Mouse (Mus musculus) lung, embryonic 16.5 days (tissue): ENCODE results near the gene Vmn1r221. TPM values are rescaled to one million over a fixed set of nuclear protein-coding genes. Genes with fewer than 3 reads are reported as not detected.
A peak's percentile ranks its signal among the peaks of the same experiment; 100 is the strongest.
"Not testable (repeated sequence)": the region's sequence is repeated elsewhere in the genome, so short reads cannot be mapped to it uniquely, and the experiment has no call there.

Experiments used
- ATAC-seq: fragments of 200-750 bp; cut with Nextera tagmentation; 2 replicates; pipeline ENCODE4 v1.8.0; 2017; ENCODE audit warnings: low read depth, mild to moderate bottlenecking, moderate library complexity
- H3K27ac ChIP-seq: fragments of 300-500 bp; sonication (generic); 2 replicates; pipeline ENCODE4 v1.5.1; 2014; ENCODE audit warnings: mild to moderate bottlenecking, control low read depth, low read length
- H3K27me3 ChIP-seq: fragments of 300-500 bp; sonication (generic); 2 replicates; pipeline ENCODE4 v1.6.1; 2014; ENCODE audit warnings: low read depth, low read length, mixed read lengths; ENCODE audit not compliant: control insufficient read depth, insufficient read depth
- H3K36me3 ChIP-seq: fragments of 300-500 bp; sonication (generic); 2 replicates; pipeline ENCODE4 v1.6.1; 2014; ENCODE audit warnings: low read length; ENCODE audit not compliant: control insufficient read depth, insufficient read depth
- H3K4me1 ChIP-seq: fragments of 300-500 bp; sonication (generic); replicated peaks from 2 replicates; pipeline ENCODE4 v1.6.1; 2014; ENCODE audit warnings: low read length, mixed read lengths; ENCODE audit not compliant: control insufficient read depth, insufficient read depth
- H3K4me2 ChIP-seq: fragments of 300-500 bp; sonication (generic); 2 replicates; pipeline ENCODE4 v1.6.1; 2014; ENCODE audit warnings: low read depth, low read length, control low read depth
- H3K4me3 ChIP-seq: fragments of 300-500 bp; sonication (generic); 2 replicates; pipeline ENCODE4 v1.5.1; 2014; ENCODE audit warnings: mild to moderate bottlenecking, low read length, control low read depth
- H3K9ac ChIP-seq: fragments of 300-500 bp; sonication (generic); 2 replicates; pipeline ENCODE4 v1.6.1; 2014; ENCODE audit warnings: low read length, control low read depth
- H3K9me3 ChIP-seq: fragments of 300-500 bp; sonication (generic); 2 replicates; pipeline ENCODE4 v1.6.1; 2016; ENCODE audit warnings: low read length; ENCODE audit not compliant: control insufficient read depth
- WGBS: fragments of 180-500 bp; shearing (Covaris S2); extraction: QIAGEN DNeasy Blood & Tissue Kit; methylation state at CpG from one replicate; pipeline ENCODE4 v1.1.7; 2014; 5-methylcytosine and 5-hydroxymethylcytosine counted together
- polyA plus RNA-seq: library from polyadenylated mRNA; unstranded; fragments of >200 nt; fragmentation: Nextera tagmentation; extraction: Ambion mirVana; gene quantifications from 2 replicates; pipeline ENCODE4 v1.2.1, GENCODE M21; 2015

Vmn1r221 gene
- not detected in 2 replicates for polyA plus RNA-seq

- H3K27ac ChIP-seq, ATAC-seq, H3K4me3 ChIP-seq, H3K4me2 ChIP-seq, H3K9ac ChIP-seq, H3K9me3 ChIP-seq, H3K4me1 ChIP-seq, H3K27me3 ChIP-seq, H3K36me3 ChIP-seq: not testable (repeated sequence)
- WGBS: 69% methylated on average over 2 of the region's 2 CpGs
Measured at GRCm38 (mm10) chr13:23213827-23214226, at the start of gene Vmn1r221. Vmn1r221 (plus strand) TSS chr13:23214127.

GRCm38 (mm10) chr13:23166471-23166870 lies 47.5 kb upstream of the Vmn1r221 start:
- WGBS: 65% methylated on average over 4 of the region's 4 CpGs
- not testable (repeated sequence) for H3K9me3 ChIP-seq, H3K9ac ChIP-seq, H3K27me3 ChIP-seq, ATAC-seq, H3K4me3 ChIP-seq, H3K4me1 ChIP-seq, H3K27ac ChIP-seq, H3K4me2 ChIP-seq, H3K36me3 ChIP-seq

GRCm38 (mm10) chr13:23187875-23188274 lies 26.1 kb upstream of the Vmn1r221 start, which contains the start of gene Vmn1r220:
Vmn1r220 (minus strand) TSS chr13:23187975.
- WGBS: 78% methylated on average over 2 of the region's 2 CpGs
- ATAC-seq: no peak
- Histone ChIP-seq H3K36me3 (no peaks in the 10 kb centered on the region), H3K4me1 (no peaks in the 10 kb centered on the region), H3K9me3 (no peaks in the 10 kb centered on the region), H3K4me2 (no peak within 1 kb of the TSS), H3K9ac (no peak within 1 kb of the TSS), H3K27ac (no peak within 1 kb of the TSS), H3K4me3 (no peak within 1 kb of the TSS), H3K27me3 (no peaks in the 10 kb centered on the region)

GRCm38 (mm10) chr13:23203885-23204284 lies 10.0 kb upstream of the Vmn1r221 start:
- not testable (repeated sequence) for H3K4me3 ChIP-seq, H3K9me3 ChIP-seq, H3K36me3 ChIP-seq, ATAC-seq, H3K4me1 ChIP-seq, H3K27ac ChIP-seq, H3K9ac ChIP-seq, H3K27me3 ChIP-seq, H3K4me2 ChIP-seq
- 64% methylated on average over 1 of the region's 1 CpGs for WGBS

GRCm38 (mm10) chr13:23235847-23236246 lies 21.9 kb downstream of the Vmn1r221 start, which contains the start of gene Vmn1r222:
Vmn1r222 (minus strand) TSS chr13:23235947.
- not testable (repeated sequence) for ATAC-seq, H3K4me2 ChIP-seq, H3K27me3 ChIP-seq, H3K9me3 ChIP-seq, H3K9ac ChIP-seq, H3K27ac ChIP-seq, H3K4me3 ChIP-seq, H3K36me3 ChIP-seq, H3K4me1 ChIP-seq

- WGBS: 79% methylated on average over 1 of the region's 1 CpGs
- H3K4me1 ChIP-seq, H3K4me3 ChIP-seq, H3K9ac ChIP-seq, ATAC-seq, H3K27ac ChIP-seq, H3K9me3 ChIP-seq, H3K4me2 ChIP-seq, H3K36me3 ChIP-seq, H3K27me3 ChIP-seq: not testable (repeated sequence)
Measured at GRCm38 (mm10) chr13:23246834-23247233, 32.9 kb downstream of the Vmn1r221 start, which contains the start of gene Vmn1r223. Vmn1r223 (plus strand) TSS chr13:23247134.

GRCm38 (mm10) chr13:23258546-23259048 lies 44.7 kb downstream of the Vmn1r221 start:
- Histone ChIP-seq H3K9ac (no peak overlapping the region), H3K4me3 (no peak overlapping the region), H3K9me3 (no peaks in the 10 kb centered on the region), H3K27ac (no peak overlapping the region), H3K4me2 (no peak overlapping the region), H3K36me3 (no peaks in the 10 kb centered on the region), H3K4me1 (no peaks in the 10 kb centered on the region), H3K27me3 (no peaks in the 10 kb centered on the region)
- 78% methylated on average over 2 of the region's 2 CpGs for WGBS
- no peak for ATAC-seq

GRCm38 (mm10) chr13:23268606-23269005 lies 54.7 kb downstream of the Vmn1r221 start:
- WGBS: 81% methylated on average over 3 of the region's 3 CpGs
- not testable (repeated sequence) for H3K9me3 ChIP-seq, H3K27ac ChIP-seq, ATAC-seq, H3K4me1 ChIP-seq, H3K4me2 ChIP-seq, H3K4me3 ChIP-seq, H3K36me3 ChIP-seq, H3K9ac ChIP-seq, H3K27me3 ChIP-seq

GRCm38 (mm10) chr13:23269127-23269526 lies 55.2 kb downstream of the Vmn1r221 start:
- H3K4me2 ChIP-seq, H3K27ac ChIP-seq, H3K36me3 ChIP-seq, H3K4me3 ChIP-seq, ATAC-seq, H3K9me3 ChIP-seq, H3K4me1 ChIP-seq, H3K27me3 ChIP-seq, H3K9ac ChIP-seq: not testable (repeated sequence)
- WGBS: 44% methylated on average over 4 of the region's 4 CpGs

- no peak overlapping the region for H3K9ac ChIP-seq
- no peaks in the 10 kb centered on the region for H3K36me3 ChIP-seq
- H3K9me3 ChIP-seq: no peaks in the 10 kb centered on the region
- no peaks in the 10 kb centered on the region for H3K27me3 ChIP-seq
- WGBS: 20% methylated on average over 11 of the region's 11 CpGs
- peak overlapping the region; percentile 25; the same call in 1 of the 2 replicates for H3K4me3 ChIP-seq
- H3K4me1 ChIP-seq: no peaks in the 10 kb centered on the region
- peak overlapping the region; percentile 37 for H3K4me2 ChIP-seq
- no peak for ATAC-seq
- H3K27ac ChIP-seq: no peak overlapping the region
Measured at GRCm38 (mm10) chr13:23269681-23270080, 55.8 kb downstream of the Vmn1r221 start.
